Mouse (Mus musculus) MEL (cell line): ENCODE results near the gene Gnb5.

Experiments
- BHLHE40 ChIP-seq: IDR thresholded peaks from 2 replicates; pipeline ENCODE4 v1.6.1; 2012; ENCODE audit warnings: low read depth, mild to moderate bottlenecking, inconsistent platforms, low read length, improper control_type of control experiment, borderline replicate concordance
- CTCF ChIP-seq, 3 experiments: IDR thresholded peaks in 2 of 3; conservative IDR thresholded peaks in 1 of 3; 2 replicates each; pipeline ENCODE4 v1.5.1; 2011 to 2012; ENCODE audit warnings: low read length in 3 of 3, low read depth in 2 of 3, mild to moderate bottlenecking in 2 of 3, improper control_type of control experiment in 1 of 3, inconsistent platforms in 1 of 3, mixed read lengths in 1 of 3, moderate library complexity in 1 of 3; ENCODE audit not compliant: control insufficient read depth in 1 of 3, insufficient read depth in 1 of 3, poor library complexity in 1 of 3, severe bottlenecking in 1 of 3
- MAFK ChIP-seq: IDR thresholded peaks from 2 replicates; pipeline ENCODE4 v1.6.1; 2011; ENCODE audit warnings: low read depth, mild to moderate bottlenecking, low read length, improper control_type of control experiment, borderline replicate concordance
- SIN3A ChIP-seq: IDR thresholded peaks from 2 replicates; pipeline ENCODE4 v1.6.1; 2012; ENCODE audit warnings: low read length, improper control_type of control experiment, inconsistent platforms
- USF1 ChIP-seq: IDR thresholded peaks from 2 replicates; pipeline ENCODE4 v1.6.1; 2014; ENCODE audit warnings: low read depth, mild to moderate bottlenecking, inconsistent platforms, low read length, improper control_type of control experiment, moderate library complexity
- ZNF384 ChIP-seq: IDR thresholded peaks from 2 replicates; pipeline ENCODE4 v1.6.1; 2012; ENCODE audit warnings: low read depth, mild to moderate bottlenecking, inconsistent platforms, low read length, improper control_type of control experiment

- TF ChIP-seq BHLHE40, result peak; percentile 11; the same call in 1 of the 2 replicates
- TF ChIP-seq CTCF (IDR thresholded peaks at IDR 0.05 in 2 of 3, conservative IDR thresholded peaks at IDR 0.05 in 1 of 3; ENCODE audit: control insufficient read depth in 1 of 3, insufficient read depth in 1 of 3, low read depth in 2 of 3, low read length in 3 of 3, poor library complexity in 1 of 3, severe bottlenecking in 1 of 3), result no peak
- no peak for TF ChIP-seq ZNF384
- no peak for TF ChIP-seq MAFK
- TF ChIP-seq USF1, result no peak
- TF ChIP-seq SIN3A, result no peak; the same call in 1 of the 2 replicates
Observed at GRCm38 (mm10) chr9:75313138-75313831, 7.2 kb downstream of the Gnb5 start.
